Mouse (Mus musculus): ENCODE data around the gene Slc24a3.

The Slc24a3 gene

GRCm38 (mm10) chr2:145167664-145168360 is at the start of gene Slc24a3:
TSS of gene Slc24a3 (plus strand) at chr2:145167754.
- peak; percentile 51 to 58 for DNase-seq (ENCODE audit: low spot score in 2 of 2)

GRCm38 (mm10) chr2:145117762-145118161 is 49.8 kb upstream of the Slc24a3 start:
- no peak for DNase-seq (ENCODE audit: low spot score in 2 of 2)

GRCm38 (mm10) chr2:145127747-145128146 is 39.8 kb upstream of the Slc24a3 start:
- DNase-seq (ENCODE audit: low spot score in 2 of 2): no peak

- no peak for DNase-seq (ENCODE audit: low spot score in 2 of 2)
These were observed 30.8 kb upstream of the Slc24a3 start for GRCm38 (mm10) chr2:145136625-145137291.

- DNase-seq (ENCODE audit: low spot score in 2 of 2): no peak
These were observed 17.1 kb upstream of the Slc24a3 start for GRCm38 (mm10) chr2:145150407-145150806.

GRCm38 (mm10) chr2:145150821-145151220 is 16.7 kb upstream of the Slc24a3 start:
- DNase-seq (ENCODE audit: low spot score in 2 of 2): no peak

GRCm38 (mm10) chr2:145152281-145152680 is 15.3 kb upstream of the Slc24a3 start:
- DNase-seq (ENCODE audit: low spot score in 2 of 2): no peak

GRCm38 (mm10) chr2:145158972-145159371 is 8.6 kb upstream of the Slc24a3 start:
- no peak for DNase-seq (ENCODE audit: low spot score in 2 of 2)

- DNase-seq (ENCODE audit: low spot score in 2 of 2): peak; percentile 48 to 78
These were observed 6.4 kb upstream of the Slc24a3 start for GRCm38 (mm10) chr2:145161046-145161700.

- no peak for DNase-seq (ENCODE audit: low spot score in 2 of 2)
These were observed 3.5 kb upstream of the Slc24a3 start for GRCm38 (mm10) chr2:145164086-145164485.

- no peak for DNase-seq (ENCODE audit: low spot score in 2 of 2)
These were observed 3.0 kb upstream of the Slc24a3 start for GRCm38 (mm10) chr2:145164562-145164961.

- DNase-seq (ENCODE audit: low spot score in 2 of 2): no peak
These were observed 2.5 kb upstream of the Slc24a3 start for GRCm38 (mm10) chr2:145165076-145165475.

- DNase-seq (ENCODE audit: low spot score in 2 of 2): no peak
These were observed 1.7 kb upstream of the Slc24a3 start for GRCm38 (mm10) chr2:145165854-145166253.

- peak; percentile 9 to 22 for DNase-seq (ENCODE audit: low spot score in 2 of 2)
These were observed 397 bp upstream of the Slc24a3 start for GRCm38 (mm10) chr2:145167051-145167663.

- no peak for DNase-seq (ENCODE audit: low spot score in 2 of 2)
These were observed 934 bp downstream of the Slc24a3 start for GRCm38 (mm10) chr2:145168405-145168971.

GRCm38 (mm10) chr2:145172978-145173655 is 5.6 kb downstream of the Slc24a3 start:
- no peak for DNase-seq (ENCODE audit: low spot score in 2 of 2)

GRCm38 (mm10) chr2:145175036-145175435 is 7.5 kb downstream of the Slc24a3 start:
- DNase-seq (ENCODE audit: low spot score in 2 of 2): no peak

- DNase-seq (ENCODE audit: low spot score in 2 of 2): no peak
These were observed 14.9 kb downstream of the Slc24a3 start for GRCm38 (mm10) chr2:145182410-145182809.

GRCm38 (mm10) chr2:145188828-145189227 is 21.3 kb downstream of the Slc24a3 start:
- DNase-seq (ENCODE audit: low spot score in 2 of 2): no peak

- DNase-seq (ENCODE audit: low spot score in 2 of 2): no peak
These were observed 28.5 kb downstream of the Slc24a3 start for GRCm38 (mm10) chr2:145196043-145196442.

GRCm38 (mm10) chr2:145196501-145197042 is 29.0 kb downstream of the Slc24a3 start:
- DNase-seq (ENCODE audit: low spot score in 2 of 2): no peak

All from urinary bladder, adult 18-20 months (tissue).